Mouse (Mus musculus): Measurements from ENCODE around the gene E030018B13Rik.

GRCm38 (mm10) chr7:63916268-63916907, at the start of gene E030018B13Rik:
- TF ChIP-seq GATA1 (IDR thresholded peaks at IDR 0.05; ENCODE audit: low read length) = no peak
- TF ChIP-seq TAL1 (IDR thresholded peaks at IDR 0.05; ENCODE audit: low read length) = no peak

Data from erythroblast, embryonic 14.5 days (primary cell).